Mouse (Mus musculus) cerebellum, adult (tissue): ENCODE data around the gene Fbxo11.
A peak's percentile ranks its signal among the peaks of the same experiment; 100 is the strongest.

Experiments used
- ATAC-seq: cut with Nextera tagmentation; 2 replicates; pipeline ENCODE4 v1.9.2; 2017; ENCODE audit warnings: mild to moderate bottlenecking, moderate library complexity, mixed read lengths; ENCODE audit not compliant: insufficient number of reproducible peaks, low FRiP score, low TSS enrichment

Gene Fbxo11

GRCm38 (mm10) chr17:88068024-88068719 lies 3.1 kb upstream of the Fbxo11 start:
- ATAC-seq: no peak

DNA sequence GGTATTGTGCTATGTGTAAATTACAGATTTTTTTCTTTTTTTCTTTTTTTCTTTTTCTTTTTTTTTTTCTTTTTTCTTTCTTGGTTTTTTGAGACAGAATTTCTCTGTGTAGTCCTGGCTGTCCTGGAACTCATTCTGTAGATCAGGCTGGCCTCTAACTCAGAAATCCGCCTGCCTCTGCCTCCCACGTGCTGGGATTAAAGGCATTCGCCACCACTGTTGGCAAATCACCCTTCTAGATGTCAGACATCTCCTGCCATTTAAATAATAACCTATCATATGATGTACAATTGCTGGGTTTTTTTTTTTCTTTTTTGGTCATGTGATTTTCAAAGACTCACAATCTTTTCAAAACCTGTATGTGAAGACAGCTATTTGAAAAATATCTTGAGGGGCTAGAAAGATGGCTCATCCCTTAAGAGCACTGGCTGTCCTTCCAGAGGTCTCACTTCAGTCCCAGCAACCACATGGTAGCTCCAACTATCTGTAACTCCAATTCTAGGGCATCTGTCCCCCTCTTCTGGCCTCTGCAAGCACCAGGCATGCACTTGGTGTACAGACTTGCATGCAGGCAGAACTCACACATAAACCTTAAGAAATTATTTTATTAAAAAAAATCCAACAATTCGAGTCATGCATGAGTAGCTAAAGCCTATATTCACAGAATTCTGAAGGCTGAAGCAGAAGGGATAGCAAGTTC lies 2.3 kb upstream of the Fbxo11 start:
- ATAC-seq: no peak

GRCm38 (mm10) chr17:88066799-88067198 lies 1.7 kb upstream of the Fbxo11 start:
- ATAC-seq: no peak

GRCm38 (mm10) chr17:88065801-88066646 lies 933 bp upstream of the Fbxo11 start:
- peak; percentile 97 for ATAC-seq

DNA sequence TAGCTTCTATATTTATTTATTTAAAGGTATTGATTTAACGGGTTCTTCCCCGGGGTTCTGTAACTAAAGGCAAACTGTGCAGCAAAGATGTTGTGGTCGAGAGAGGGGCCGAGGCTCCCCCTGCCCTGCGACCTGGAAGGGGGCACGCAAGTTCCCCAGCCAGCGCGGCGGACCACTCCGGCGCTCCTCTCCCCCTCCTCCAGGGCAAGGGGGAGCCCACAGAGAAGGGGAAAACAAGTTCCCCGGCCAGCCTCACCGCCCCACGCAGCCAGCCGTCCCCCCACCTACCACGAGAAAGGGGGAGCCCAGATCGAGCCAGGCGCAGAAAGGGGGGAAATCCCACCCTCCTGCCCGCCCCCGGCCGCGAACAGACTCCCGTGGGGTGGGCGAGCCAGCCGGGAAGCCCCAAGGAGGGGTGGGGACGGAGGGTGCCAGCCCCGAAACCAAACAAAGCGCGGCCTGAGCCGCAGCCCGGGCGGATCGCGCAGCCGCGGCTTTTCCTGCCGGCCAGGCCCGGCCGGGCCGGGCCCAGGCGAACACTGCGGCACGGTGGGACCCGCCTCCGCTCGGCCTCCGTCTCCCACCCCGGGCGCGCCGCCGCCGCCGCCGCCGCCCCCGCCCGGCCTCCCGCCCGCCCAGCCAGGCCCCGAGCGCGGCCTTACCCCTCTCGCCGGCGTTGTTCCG lies 602 bp downstream of the Fbxo11 start:
- ATAC-seq: peak; percentile 15; the same call in 1 of the 2 replicates

- peak; percentile 15; the same call in 1 of the 2 replicates for ATAC-seq
These were observed 1.1 kb downstream of the Fbxo11 start for GRCm38 (mm10) chr17:88063980-88064346.

DNA sequence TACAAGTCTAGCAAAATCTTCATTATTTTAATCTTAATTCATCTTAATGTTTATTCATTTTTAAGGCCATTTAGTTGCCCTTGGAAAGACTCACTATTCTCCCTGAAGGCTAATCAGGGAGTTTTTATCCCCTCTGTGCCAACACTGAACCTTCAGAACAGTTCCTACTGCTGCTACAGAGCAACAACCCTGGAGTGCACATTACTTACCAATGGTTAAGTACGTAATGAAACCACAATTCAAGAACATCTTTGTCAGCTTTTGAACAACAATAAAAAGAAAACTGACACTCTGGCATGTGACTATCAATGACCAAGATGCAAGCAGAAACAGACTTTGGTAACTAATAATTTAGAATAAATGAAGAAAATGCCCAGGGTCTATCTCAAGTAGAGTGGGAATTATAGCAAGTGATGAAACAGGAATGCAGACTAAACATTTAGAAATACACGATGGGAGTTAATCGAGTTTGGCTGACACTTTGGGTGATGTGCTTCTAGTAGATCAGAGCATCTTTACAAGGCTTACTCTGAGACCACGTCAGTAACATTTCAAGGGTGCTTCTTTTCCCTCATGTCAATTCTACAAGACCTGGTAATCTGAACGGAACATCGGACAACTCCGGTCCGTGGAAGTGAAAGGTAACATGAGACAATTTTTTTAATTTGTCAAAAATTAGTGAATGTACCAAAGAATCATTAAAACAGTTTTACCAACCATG lies 2.1 kb downstream of the Fbxo11 start:
- ATAC-seq: no peak

- no peak for ATAC-seq
These were observed 3.1 kb downstream of the Fbxo11 start for GRCm38 (mm10) chr17:88061942-88062341.

GRCm38 (mm10) chr17:88058280-88058679 lies 6.8 kb downstream of the Fbxo11 start:
- no peak for ATAC-seq

DNA sequence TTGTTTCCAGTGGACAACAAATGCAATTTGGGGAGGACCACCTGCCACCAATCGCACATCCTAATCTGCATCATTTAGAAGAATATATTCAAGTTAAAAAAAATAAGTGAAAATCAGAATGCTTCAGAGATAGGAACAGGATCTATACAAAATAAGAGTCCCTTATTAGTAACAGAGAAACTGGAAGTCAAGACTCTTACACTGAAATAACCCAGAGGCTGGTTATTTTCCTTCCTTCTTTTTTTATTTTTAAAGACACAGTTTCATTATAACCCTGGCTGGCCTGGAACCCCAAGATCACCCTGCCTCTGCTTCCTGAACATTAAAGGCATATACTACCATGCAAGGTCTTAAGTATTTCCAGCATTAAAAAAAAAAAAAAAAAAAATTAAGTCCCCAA lies 7.2 kb downstream of the Fbxo11 start:
- ATAC-seq: no peak

DNA sequence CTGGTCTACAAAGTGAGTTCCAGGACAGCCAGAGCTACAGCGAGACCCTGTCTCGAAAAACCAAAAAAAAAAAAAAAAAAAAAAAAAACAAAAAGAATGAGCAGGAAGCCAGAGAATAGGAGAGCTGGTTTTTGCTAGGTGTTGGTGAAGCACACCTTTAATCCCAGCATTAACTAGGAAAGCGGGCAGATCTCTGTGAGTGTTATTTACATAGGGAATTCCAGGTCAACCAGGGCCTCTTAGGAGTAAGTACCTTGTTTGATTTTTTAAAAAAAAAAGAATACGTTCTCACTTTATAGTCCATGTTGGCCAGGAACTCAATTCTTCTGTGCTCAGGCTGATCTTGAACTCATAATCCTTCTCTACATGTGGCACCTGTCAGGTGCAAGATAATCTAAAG lies 13.4 kb downstream of the Fbxo11 start:
- ATAC-seq: no peak

DNA sequence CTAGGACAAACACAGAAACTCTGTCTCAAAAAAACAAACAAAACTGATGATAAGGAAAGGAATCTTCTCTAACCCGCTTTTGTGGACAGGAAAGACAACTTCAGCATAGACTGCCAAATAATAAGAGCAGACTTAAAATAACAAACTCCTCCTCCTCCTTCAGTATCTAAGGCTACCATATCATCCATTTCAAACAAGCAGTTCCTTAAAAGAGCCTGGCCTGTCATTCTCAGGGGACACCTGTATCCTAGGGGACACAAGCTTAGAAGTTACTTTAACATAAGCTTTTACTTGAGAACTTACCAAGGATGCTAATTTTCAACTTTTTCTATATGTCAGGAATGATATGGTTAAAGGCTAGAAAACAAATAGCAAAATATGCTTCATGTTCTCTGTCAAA lies 14.2 kb downstream of the Fbxo11 start:
- no peak for ATAC-seq

GRCm38 (mm10) chr17:88050318-88050717 lies 14.8 kb downstream of the Fbxo11 start:
- ATAC-seq: no peak

DNA sequence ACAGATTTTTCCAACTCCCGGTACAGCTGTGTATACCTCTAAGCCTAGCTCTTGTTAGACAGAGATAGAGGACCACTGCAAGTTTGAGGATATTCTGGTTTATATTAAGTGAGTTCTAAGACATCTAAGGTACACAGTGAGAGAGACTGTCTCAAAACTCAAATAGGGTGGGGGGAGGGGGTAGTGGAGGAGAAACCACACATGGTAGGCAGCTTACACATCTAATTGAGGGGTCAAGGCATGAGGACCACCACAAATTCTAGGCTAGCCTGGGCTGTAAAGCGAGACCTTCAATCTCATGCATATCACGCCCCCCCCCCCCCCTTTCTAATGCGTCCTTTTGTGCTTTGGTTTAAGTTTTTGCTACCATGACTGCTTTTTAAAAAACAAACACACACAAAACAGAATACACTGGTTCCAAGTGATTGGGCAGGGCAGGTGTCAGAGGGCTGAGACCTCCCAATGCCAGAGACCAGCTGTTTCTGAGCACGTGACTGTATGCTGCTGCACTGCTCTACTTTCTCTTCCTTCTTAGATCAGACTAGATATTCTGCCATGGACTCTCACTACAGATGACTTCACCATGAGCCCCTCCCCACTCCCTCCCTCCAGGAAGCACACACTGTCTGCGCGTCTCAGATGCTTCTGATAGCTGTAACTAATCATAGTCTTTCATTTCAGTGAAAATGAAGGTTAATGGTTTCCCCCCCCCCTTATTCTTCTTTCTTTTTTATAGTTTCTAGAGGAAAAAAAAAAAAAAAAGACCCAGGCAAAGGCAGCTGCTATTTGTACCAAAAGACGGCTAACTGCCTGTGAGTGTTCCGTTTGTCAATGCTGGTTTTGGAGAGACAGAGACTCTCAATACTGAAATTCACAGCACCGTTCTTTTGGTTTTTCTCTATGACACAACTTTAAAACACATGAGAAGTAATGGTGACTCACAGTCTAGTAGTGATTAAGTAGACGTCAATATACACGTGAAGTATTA lies 22.7 kb downstream of the Fbxo11 start:
- no peak for ATAC-seq

DNA sequence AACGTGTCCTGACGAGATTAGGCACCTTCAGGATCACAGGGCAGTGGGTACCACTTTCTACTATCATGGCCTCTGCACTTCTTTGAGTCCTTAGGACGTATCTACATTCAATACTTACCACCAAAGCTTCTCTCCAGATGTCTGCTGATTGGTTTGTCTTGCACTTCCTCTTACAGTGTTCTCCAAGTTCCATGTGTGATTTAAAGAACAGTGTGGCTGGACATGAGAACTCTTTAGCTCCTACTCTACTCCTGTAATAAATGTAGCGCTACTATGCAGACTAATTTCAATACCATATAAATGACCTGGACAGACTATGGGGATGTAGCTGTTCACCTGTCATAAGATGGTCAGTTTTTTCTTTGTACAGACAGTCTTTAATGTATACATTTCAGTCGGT lies 24.3 kb downstream of the Fbxo11 start:
- no peak for ATAC-seq

- ATAC-seq: no peak
These were observed 30.7 kb downstream of the Fbxo11 start for GRCm38 (mm10) chr17:88034418-88034817.

- ATAC-seq: no peak
These were observed 33.3 kb downstream of the Fbxo11 start for GRCm38 (mm10) chr17:88031755-88032154.

DNA sequence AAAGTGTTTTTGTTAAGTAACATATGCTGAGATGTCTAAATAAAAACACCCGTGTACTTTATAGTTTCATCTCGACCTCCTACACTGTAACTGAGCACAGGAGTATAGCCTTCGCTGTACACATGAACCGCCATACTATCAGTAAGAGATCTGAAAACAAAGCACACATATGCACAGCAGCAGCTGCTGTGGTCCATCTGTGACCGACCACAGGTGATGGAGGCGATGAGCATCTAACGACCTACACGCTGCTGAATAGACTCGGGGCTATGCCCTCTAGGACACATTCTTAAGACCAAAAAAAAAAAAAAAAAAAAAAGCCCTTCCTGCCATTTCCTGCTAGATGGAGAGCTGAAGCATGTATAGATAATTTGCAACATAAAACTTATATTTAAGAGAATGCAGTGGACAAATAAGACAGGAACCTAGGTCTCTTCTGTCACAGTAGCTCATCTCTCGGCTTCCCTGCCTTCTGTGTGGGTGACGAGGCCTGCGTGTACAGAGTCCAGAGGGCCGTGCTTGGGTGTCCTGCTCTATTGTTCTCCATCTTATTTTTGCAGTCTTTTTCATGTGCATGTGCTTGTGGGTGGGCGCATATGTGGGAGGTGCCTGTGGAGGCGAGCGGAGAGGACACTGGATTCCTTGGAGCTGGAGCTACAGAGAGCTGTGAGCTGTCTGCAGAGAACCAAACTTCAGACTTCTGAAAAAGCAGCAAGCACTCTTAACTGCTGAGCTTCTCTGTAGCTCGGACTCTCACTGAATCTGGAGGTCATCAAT lies 35.7 kb downstream of the Fbxo11 start:
- ATAC-seq: no peak
